Mouse (Mus musculus) CH12.LX (cell line): Measurements from ENCODE around the gene Itk. TPM values are rescaled to one million over a fixed set of nuclear protein-coding genes. Genes with fewer than 3 reads are reported as not detected.

Experiments used
- DNase-seq: peaks from one replicate; pipeline ENCODE4 v3.0.0-alpha.2; 2013; ENCODE audit errors: extremely low read depth
- H3K27ac ChIP-seq: 2 replicates; pipeline ENCODE4 v1.5.1; 2012; ENCODE audit warnings: low read depth, mild to moderate bottlenecking, control low read depth, moderate library complexity; ENCODE audit not compliant: insufficient read depth
- H3K27me3 ChIP-seq: replicated peaks from 2 replicates; pipeline ENCODE3; 2012; ENCODE audit warnings: inconsistent platforms
- H3K36me3 ChIP-seq, 2 experiments: replicated peaks in 1 of 2; 2 replicates each; pipeline versions ENCODE3 to v1.6.1; 2012; ENCODE audit warnings: inconsistent platforms in 1 of 2, low read length in 1 of 2, mild to moderate bottlenecking in 1 of 2, mixed read lengths in 1 of 2, moderate library complexity in 1 of 2; ENCODE audit not compliant: control insufficient read depth in 1 of 2, insufficient read depth in 1 of 2
- H3K4me1 ChIP-seq, 2 experiments: 2 replicates each; pipeline ENCODE4 v1.6.1; 2012; ENCODE audit warnings: inconsistent platforms in 1 of 2, moderate library complexity in 1 of 2; ENCODE audit not compliant: insufficient read depth in 2 of 2, control insufficient read depth in 1 of 2
- H3K4me2 ChIP-seq: 2 replicates; pipeline ENCODE4 v1.6.1; 2012; ENCODE audit warnings: low read depth, mild to moderate bottlenecking, control low read depth; ENCODE audit not compliant: poor library complexity, insufficient read depth, severe bottlenecking
- H3K4me3 ChIP-seq, 3 experiments: fragments of 150-350 bp in 1 of 3; sonication (generic) in 1 of 3; replicated peaks in 1 of 3; 2 replicates each; pipeline versions ENCODE3 to v1.5.1; 2011 to 2012; ENCODE audit warnings: low read depth in 2 of 3, low read length in 2 of 3, mild to moderate bottlenecking in 2 of 3, moderate library complexity in 2 of 3, control low read depth in 1 of 3, improper control_type of control experiment in 1 of 3, inconsistent platforms in 1 of 3, mixed read lengths in 1 of 3; ENCODE audit not compliant: poor library complexity in 1 of 3
- H3K79me2 ChIP-seq: replicated peaks from 2 replicates; pipeline ENCODE4 v1.6.1; 2012; ENCODE audit warnings: mild to moderate bottlenecking, moderate library complexity; ENCODE audit not compliant: control insufficient read depth, poor library complexity, insufficient read depth, severe bottlenecking; ENCODE audit errors: extremely low read depth
- H3K9ac ChIP-seq: 2 replicates; pipeline ENCODE4 v1.6.1; 2012; ENCODE audit warnings: low read depth, mild to moderate bottlenecking, control low read depth, moderate library complexity; ENCODE audit not compliant: insufficient read depth
- H3K9me3 ChIP-seq: replicated peaks from 2 replicates; pipeline ENCODE3; 2012; ENCODE audit warnings: low read length, inconsistent platforms, mixed read lengths
- CHD1 ChIP-seq: IDR thresholded peaks from 2 replicates; pipeline ENCODE4 v1.6.1; 2012; ENCODE audit warnings: low read depth, low read length, improper control_type of control experiment, inconsistent platforms
- CHD2 ChIP-seq: IDR thresholded peaks from 2 replicates; pipeline ENCODE4 v1.6.1; 2011; ENCODE audit warnings: low read length, improper control_type of control experiment
- ELF1 ChIP-seq: IDR thresholded peaks from 2 replicates; pipeline ENCODE4 v1.6.1; 2014; ENCODE audit warnings: low read depth, mild to moderate bottlenecking, inconsistent platforms, low read length, improper control_type of control experiment
- EP300 ChIP-seq: IDR thresholded peaks from 2 replicates; pipeline ENCODE4 v1.6.1; 2011; ENCODE audit warnings: low read length, improper control_type of control experiment
- GABPA ChIP-seq: IDR thresholded peaks from 2 replicates; pipeline ENCODE4 v1.6.1; 2012; ENCODE audit warnings: low read depth, low read length, improper control_type of control experiment, inconsistent platforms; ENCODE audit not compliant: insufficient replicate concordance
- IRF4 ChIP-seq: IDR thresholded peaks from 2 replicates; pipeline ENCODE4 v1.6.1; 2014; ENCODE audit warnings: low read depth, mild to moderate bottlenecking, inconsistent platforms, low read length, improper control_type of control experiment
- MAFK ChIP-seq: IDR thresholded peaks from 2 replicates; pipeline ENCODE4 v1.6.1; 2011; ENCODE audit warnings: low read length, improper control_type of control experiment; ENCODE audit not compliant: insufficient replicate concordance
- MAZ ChIP-seq: IDR thresholded peaks from 2 replicates; pipeline ENCODE4 v1.6.1; 2012; ENCODE audit warnings: low read depth, mild to moderate bottlenecking, inconsistent platforms, low read length, improper control_type of control experiment, moderate library complexity
- MYC ChIP-seq: IDR thresholded peaks from 2 replicates; pipeline ENCODE4 v1.6.1; 2011; ENCODE audit warnings: low read depth, mild to moderate bottlenecking, improper control_type of control experiment, low read length
- NELFE ChIP-seq: IDR thresholded peaks from 2 replicates; pipeline ENCODE4 v1.6.1; 2011; ENCODE audit warnings: low read depth, low read length, improper control_type of control experiment
- NRF1 ChIP-seq: IDR thresholded peaks from 2 replicates; pipeline ENCODE4 v1.6.1; 2014; ENCODE audit warnings: low read depth, mild to moderate bottlenecking, inconsistent platforms, low read length, improper control_type of control experiment, moderate library complexity
- POLR2A ChIP-seq: IDR thresholded peaks from 2 replicates; pipeline ENCODE4 v1.6.1; 2011; ENCODE audit warnings: low read depth, mild to moderate bottlenecking, improper control_type of control experiment, low read length
- POLR2AphosphoS2 ChIP-seq: IDR thresholded peaks from 2 replicates; pipeline ENCODE4 v1.6.1; 2011; ENCODE audit warnings: low read depth, low read length, improper control_type of control experiment
- RAD21 ChIP-seq: IDR thresholded peaks from 2 replicates; pipeline ENCODE4 v1.6.1; 2011; ENCODE audit warnings: low read depth, mild to moderate bottlenecking, low read length, improper control_type of control experiment, moderate library complexity
- RCOR1 ChIP-seq: conservative IDR thresholded peaks from 2 replicates; pipeline ENCODE4 v1.6.1; 2012; ENCODE audit warnings: low read depth, mild to moderate bottlenecking, inconsistent platforms, low read length, improper control_type of control experiment
- SIN3A ChIP-seq: IDR thresholded peaks from 2 replicates; pipeline ENCODE4 v1.6.1; 2012; ENCODE audit warnings: low read length, improper control_type of control experiment, inconsistent platforms
- TBP ChIP-seq: conservative IDR thresholded peaks from 2 replicates; pipeline ENCODE4 v1.6.1; 2011; ENCODE audit warnings: low read depth, low read length, improper control_type of control experiment
- TCF12 ChIP-seq: IDR thresholded peaks from 2 replicates; pipeline ENCODE4 v1.6.1; 2014; ENCODE audit warnings: low read depth, mild to moderate bottlenecking, inconsistent platforms, low read length, improper control_type of control experiment
- USF1 ChIP-seq: IDR thresholded peaks from 2 replicates; pipeline ENCODE4 v1.6.1; 2014; ENCODE audit warnings: low read depth, mild to moderate bottlenecking, inconsistent platforms, low read length, improper control_type of control experiment
- USF2 ChIP-seq: conservative IDR thresholded peaks from 2 replicates; pipeline ENCODE4 v1.6.1; 2011; ENCODE audit warnings: low read depth, low read length, improper control_type of control experiment
- ZC3H11A ChIP-seq: IDR thresholded peaks from 2 replicates; pipeline ENCODE4 v1.6.1; 2012; ENCODE audit warnings: low read depth, mild to moderate bottlenecking, inconsistent platforms, low read length, improper control_type of control experiment
- dilution Hi-C: fragments of 300-500 bp; cut with MboI; formaldehyde crosslinking; loops from 2 replicates; pipeline ENCODE4 v1.14.3; 2020; ENCODE audit warnings: low sequenced_read_pairs; ENCODE audit not compliant: extremely low pct_unique_long_range_greater_than_20kb, extremely low pct_ligation_motif_present
- in situ Hi-C: fragments of 300-500 bp; cut with MboI; formaldehyde crosslinking; loops from 3 replicates; pipeline ENCODE4 v1.14.3; 2019; ENCODE audit warnings: low sequenced_read_pairs, low pct_ligation_motif_present, low pct_unique_long_range_greater_than_20kb, mixed read lengths
- polyA plus RNA-seq: library from polyadenylated mRNA; unstranded; fragments of >175 nt; gene quantifications from 2 replicates; pipeline ENCODE4 v1.2.1, GENCODE M21; 2012; ENCODE audit warnings: low read depth; ENCODE audit not compliant: insufficient read length
- total RNA-seq, 2 experiments: library from RNA; depleted of rRNA; stranded (reverse); fragments of 300-350 nt in 1 of 2; fragments of >200 nt in 1 of 2; gene quantifications; 2 replicates each; pipeline ENCODE4 v1.2.3; 2012 to 2014

Gene Itk
- total and polyA plus RNA-seq, 3 experiments, result 0.11 to 0.64 (median 0.17) TPM

- TF ChIP-seq USF2, result no peak
These were observed 84.2 kb downstream of the Itk start (continued) for GRCm38 (mm10) chr11:46304864-46305710.

DNA sequence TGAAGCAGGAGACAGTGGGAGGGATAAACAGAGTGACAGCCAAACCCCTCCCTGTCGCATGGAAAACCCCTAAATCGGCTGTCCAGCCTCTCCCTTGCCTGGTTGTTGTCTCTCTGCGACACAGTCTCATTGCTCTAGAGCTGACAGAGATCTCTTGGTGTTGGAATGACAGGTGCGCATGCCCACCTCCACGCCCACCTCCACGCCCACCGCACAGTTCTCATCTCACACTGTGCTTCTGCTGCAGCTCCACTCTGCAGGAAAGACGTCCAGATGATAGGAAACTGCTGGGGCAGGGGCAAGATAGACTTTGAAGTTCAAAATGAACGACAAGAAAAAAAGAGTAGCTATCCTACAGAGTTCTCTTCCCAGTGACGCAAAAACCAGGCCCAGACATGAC is 85.2 kb downstream of the Itk start:
- H3K9me3 ChIP-seq, result no peaks in the 10 kb centered on the region
- peak overlapping the region; percentile 61 for H3K9ac ChIP-seq
- H3K79me2 ChIP-seq, result peaks cover 89% of the 10 kb centered on the region
- in situ Hi-C loops (no loop called here), dilution Hi-C loops (no loop called here)
- peaks cover 23 to 65% of the 10 kb centered on the region in 2 experiments for H3K36me3 ChIP-seq
- H3K4me1 ChIP-seq, result peaks cover 34 to 75% of the 10 kb centered on the region in 2 experiments
- peak; percentile 75 for DNase-seq
- no peaks in the 10 kb centered on the region for H3K27me3 ChIP-seq
- H3K4me2 ChIP-seq, result peak overlapping the region; percentile 85
- peak overlapping the region in 2 of 3 experiments; percentile 8 to 12 for H3K4me3 ChIP-seq
- peak overlapping the region; percentile 97 for H3K27ac ChIP-seq
- TF ChIP-seq MAZ (0 out of 2 replicates have a peak, but pooled peaks have one; percentile 3), USF1 (no peak), MYC (peak; percentile 58; the same call in 1 of the 2 replicates), IRF4 (0 out of 2 replicates have a peak, but pooled peaks have one; percentile 20), NELFE (peak; percentile 53), SIN3A (peak; percentile 16; the same call in 1 of the 2 replicates), NRF1 (peak; percentile 89), POLR2A (peak; percentile 53; the same call in 1 of the 2 replicates), MAFK (no peak)

GRCm38 (mm10) chr11:46302471-46302870 is 86.8 kb downstream of the Itk start:
- peaks cover 92% of the 10 kb centered on the region for H3K79me2 ChIP-seq
- H3K36me3 ChIP-seq, result peaks cover 32 to 76% of the 10 kb centered on the region in 2 experiments
- H3K9ac ChIP-seq, result no peak overlapping the region
- no peak overlapping the region for H3K4me3 ChIP-seq
- H3K27me3 ChIP-seq, result no peaks in the 10 kb centered on the region
- no peak overlapping the region for H3K4me2 ChIP-seq
- no peak overlapping the region for H3K27ac ChIP-seq
- no peaks in the 10 kb centered on the region for H3K9me3 ChIP-seq
- dilution Hi-C loops (no loop called here), in situ Hi-C loops (no loop called here)
- no peak for DNase-seq
- TF ChIP-seq POLR2A (no peak), RAD21 (no peak), TCF12 (no peak), USF2 (no peak), GABPA (no peak), RCOR1 (no peak), ELF1 (no peak), CHD2 (no peak), MAFK (no peak), CHD1 (no peak), EP300 (no peak), POLR2AphosphoS2 (no peak), ZC3H11A (no peak), USF1 (no peak), TBP (no peak)
- H3K4me1 ChIP-seq, result peaks cover 35 to 91% of the 10 kb centered on the region in 2 experiments
